Mouse (Mus musculus): ENCODE results near the gene Ift122.

The Ift122 gene

GRCm38 (mm10) chr6:115956418-115956921 is 103.2 kb downstream of the Ift122 start:
- intact Hi-C loops (cut with DNase I): loop anchor here (5.0 kb wide), 3 partner anchors 36 to 54 kb away; no protein-coding TSS in a partner anchor

- intact Hi-C loops (cut with DNase I): loop anchor here (5.0 kb wide), 3 partner anchors 35 to 55 kb away; no protein-coding TSS in a partner anchor
Observed at GRCm38 (mm10) chr6:115956922-115957601, 103.8 kb downstream of the Ift122 start.

GRCm38 (mm10) chr6:115957681-115958080 is 104.4 kb downstream of the Ift122 start:
- intact Hi-C loops (cut with DNase I): loop anchor here (5.0 kb wide), 3 partner anchors 35 to 55 kb away; no protein-coding TSS in a partner anchor

- intact Hi-C loops (cut with DNase I): loop anchor here (5.0 kb wide), 3 partner anchors 34 to 56 kb away; no protein-coding TSS in a partner anchor
Observed at GRCm38 (mm10) chr6:115958445-115958844, 105.2 kb downstream of the Ift122 start.

- intact Hi-C loops (cut with DNase I): loop anchor here (5.0 kb wide), 3 partner anchors 33 to 57 kb away; no protein-coding TSS in a partner anchor
Observed at GRCm38 (mm10) chr6:115959151-115959691, 106.0 kb downstream of the Ift122 start.

- intact Hi-C loops (cut with DNase I): no loop called here
Observed at GRCm38 (mm10) chr6:115960322-115960721, 107.1 kb downstream of the Ift122 start.

- intact Hi-C loops (cut with DNase I): no loop called here
Observed at GRCm38 (mm10) chr6:115961743-115962142, 108.5 kb downstream of the Ift122 start.

GRCm38 (mm10) chr6:115962439-115963085 is 109.3 kb downstream of the Ift122 start:
- intact Hi-C loops (cut with DNase I): no loop called here

- intact Hi-C loops (cut with DNase I): no loop called here
Observed at GRCm38 (mm10) chr6:115963656-115964055, 110.4 kb downstream of the Ift122 start.

- intact Hi-C loops (cut with DNase I): no loop called here
Observed at GRCm38 (mm10) chr6:115966227-115966966, 113.1 kb downstream of the Ift122 start.

GRCm38 (mm10) chr6:115967291-115967880 is 114.1 kb downstream of the Ift122 start:
- intact Hi-C loops (cut with DNase I): no loop called here

- intact Hi-C loops (cut with DNase I): no loop called here
Observed at GRCm38 (mm10) chr6:115968086-115968485, 114.8 kb downstream of the Ift122 start.

- intact Hi-C loops (cut with DNase I): no loop called here
Observed at GRCm38 (mm10) chr6:115968700-115969099, 115.4 kb downstream of the Ift122 start.

- intact Hi-C loops (cut with DNase I): no loop called here
Observed at GRCm38 (mm10) chr6:115969103-115969502, 115.8 kb downstream of the Ift122 start.

GRCm38 (mm10) chr6:115969952-115970351 is 116.7 kb downstream of the Ift122 start:
- intact Hi-C loops (cut with DNase I): no loop called here

GRCm38 (mm10) chr6:115971273-115972060 is 118.2 kb downstream of the Ift122 start:
- intact Hi-C loops (cut with DNase I): no loop called here

- intact Hi-C loops (cut with DNase I): no loop called here
Observed at GRCm38 (mm10) chr6:115972083-115972764, 119.0 kb downstream of the Ift122 start.

- intact Hi-C loops (cut with DNase I): no loop called here
Observed at GRCm38 (mm10) chr6:115973139-115973875, 120.0 kb downstream of the Ift122 start.

All from adrenal gland (tissue).